Comparison of ENCODE assay signal across 19 mouse cellular contexts in the genomic region with DNA sequence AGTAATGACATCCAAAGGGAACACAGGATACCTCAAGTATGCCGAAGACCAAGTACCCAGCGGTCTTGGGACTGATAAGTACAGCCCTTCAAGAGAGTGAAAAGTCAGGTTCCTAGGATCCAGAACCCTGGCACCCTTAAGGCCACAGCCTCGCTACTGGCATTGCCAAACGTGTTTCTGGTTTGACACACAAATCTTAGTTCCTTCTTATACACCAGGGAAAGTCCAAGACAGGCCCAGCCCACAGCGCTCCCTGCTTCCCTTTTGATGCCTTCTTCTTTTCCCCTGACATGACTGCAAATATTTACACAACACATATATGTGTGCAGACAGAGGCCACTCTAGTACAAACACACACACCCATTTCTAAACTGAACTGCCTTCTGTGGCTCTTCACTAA.
DNase-seq lines count a peak whose midpoint lies in the region; ATAC-seq and TF ChIP-seq lines count a peak whose summit lies in the region.
"Had no signal": no experiment of that assay in that cellular context is flagged by ENCODE, and none has a peak within 500 bp of the region (broad histone marks: within the 10 kb centered on the region; RNA-seq: fewer than 3 reads in every experiment).

No protein-coding gene starts in this region.

- no peak overlapping the region for H3K4me3 ChIP-seq in bone marrow macrophage, adult 2 months (ENCODE audit: insufficient read depth, low read length)
- no peak overlapping the region for H3K4me3 ChIP-seq in lung, postnatal 0 days (ENCODE audit: low read depth, low read length)
- H3K4me3 ChIP-seq in stomach, embryonic 16.5 days (replicated peaks; ENCODE audit: low read length): no peak overlapping the region
- H3K4me3 ChIP-seq: embryonic facial prominence, embryonic 12.5 days; heart, adult 2 months; hindbrain, embryonic 13.5 days; neural tube, embryonic 12.5 days had no signal

- ATAC-seq in lung, postnatal 0 days: peak; percentile 58
- ATAC-seq in megakaryocyte, adult 5-6 weeks (ENCODE audit: poor library complexity, severe bottlenecking): peak; percentile 66
- ATAC-seq in stomach, embryonic 16.5 days (ENCODE audit: insufficient read depth, low FRiP score): no peak; the same call in 1 of the 2 replicates

- H3K4me1 ChIP-seq in bone marrow macrophage, adult 2 months (ENCODE audit: control insufficient read depth, insufficient read depth, low read length): peaks cover 64% of the 10 kb centered on the region
- no peaks in the 10 kb centered on the region for H3K4me1 ChIP-seq in lung, postnatal 0 days (ENCODE audit: insufficient read depth, low read depth, low read length)
- H3K4me1 ChIP-seq in stomach, embryonic 16.5 days (ENCODE audit: control insufficient read depth, insufficient read depth, low read length): peaks cover 5% of the 10 kb centered on the region; the same call in 1 of the 2 replicates
- H3K4me1 ChIP-seq: embryonic facial prominence, embryonic 12.5 days; hindbrain, embryonic 13.5 days; neural tube, embryonic 12.5 days had no signal

- H3K36me3 ChIP-seq in lung, postnatal 0 days (ENCODE audit: insufficient read depth, low read length): no peaks in the 10 kb centered on the region
- no peaks in the 10 kb centered on the region for H3K36me3 ChIP-seq in stomach, embryonic 16.5 days (ENCODE audit: control insufficient read depth, insufficient read depth, low read length)
- H3K36me3 ChIP-seq: embryonic facial prominence, embryonic 12.5 days; hindbrain, embryonic 13.5 days; neural tube, embryonic 12.5 days had no signal

- H3K27me3 ChIP-seq in lung, postnatal 0 days (replicated peaks; ENCODE audit: insufficient read depth, low read length): no peaks in the 10 kb centered on the region
- no peaks in the 10 kb centered on the region for H3K27me3 ChIP-seq in stomach, embryonic 16.5 days (ENCODE audit: control insufficient read depth, insufficient read depth, low read length)
- H3K27me3 ChIP-seq: embryonic facial prominence, embryonic 12.5 days; hindbrain, embryonic 13.5 days; neural tube, embryonic 12.5 days had no signal

- TF ChIP-seq CTCF in bone marrow macrophage, adult 2 months (IDR thresholded peaks at IDR 0.05; ENCODE audit: low read depth, low read length): no peak
- TF ChIP-seq CTCF in lung, postnatal 0 days (IDR thresholded peaks at IDR 0.05): peak; percentile 8; the same call in 1 of the 2 replicates

- no peak for TF ChIP-seq POLR2A in bone marrow macrophage, adult 2 months (IDR thresholded peaks at IDR 0.05; ENCODE audit: borderline replicate concordance, low read depth, low read length)

- DNase-seq in lung, postnatal 0 days (ENCODE audit: low spot score): peak; percentile 47
- DNase-seq in left cerebral cortex, postnatal 4 days: no peak
- DNase-seq in embryo, embryonic 10.5 days (ENCODE audit: low spot score): no peak
- no peak for DNase-seq in adrenal gland, postnatal 10 days
- DNase-seq: adrenal gland, adult 2 months; B cell, adult 2 months; cerebellum, adult 18-20 months; cerebellum, postnatal 14 days; gastrocnemius, postnatal 25 days; heart, adult 2 months; kidney, adult 11 months; right cerebral cortex, postnatal 4 days; thymus, postnatal 14 days had no signal

- no peak for TF ChIP-seq EP300 in lung, postnatal 0 days (IDR thresholded peaks at IDR 0.05)

- intact Hi-C loops in left cerebral cortex, postnatal 4 days (cut with DNase I): no loop called here

- 33% methylated on average over 5 of the region's 5 CpGs for WGBS in lung, postnatal 0 days
- 44% methylated on average over 5 of the region's 5 CpGs for WGBS in stomach, embryonic 16.5 days

- peak overlapping the region; percentile 96 for H3K27ac ChIP-seq in bone marrow macrophage, adult 2 months (ENCODE audit: insufficient read depth, low read depth, low read length)
- no peak overlapping the region for H3K27ac ChIP-seq in lung, postnatal 0 days (ENCODE audit: low read length)
- H3K27ac ChIP-seq in stomach, embryonic 16.5 days (ENCODE audit: low read length): peak overlapping the region; percentile 50; the same call in 1 of the 2 replicates
- H3K27ac ChIP-seq: embryonic facial prominence, embryonic 12.5 days; heart, adult 2 months; hindbrain, embryonic 13.5 days; neural tube, embryonic 12.5 days had no signal

- no peaks in the 10 kb centered on the region for H3K9me3 ChIP-seq in lung, postnatal 0 days (ENCODE audit: low read length)
- H3K9me3 ChIP-seq in stomach, embryonic 16.5 days (replicated peaks; ENCODE audit: control insufficient read depth, low read length): no peaks in the 10 kb centered on the region
- H3K9me3 ChIP-seq: embryonic facial prominence, embryonic 12.5 days; hindbrain, embryonic 13.5 days; neural tube, embryonic 12.5 days had no signal

- H3K9ac ChIP-seq in lung, postnatal 0 days (replicated peaks; ENCODE audit: low read depth): no peak overlapping the region
- H3K9ac ChIP-seq in stomach, embryonic 16.5 days (ENCODE audit: low read length): no peak overlapping the region
- H3K9ac ChIP-seq: embryonic facial prominence, embryonic 12.5 days; hindbrain, embryonic 13.5 days; neural tube, embryonic 12.5 days had no signal

- no peak overlapping the region for H3K4me2 ChIP-seq in lung, postnatal 0 days (replicated peaks; ENCODE audit: low read depth, low read length)
- H3K4me2 ChIP-seq in stomach, embryonic 16.5 days (ENCODE audit: low read depth, low read length): no peak overlapping the region
- H3K4me2 ChIP-seq: embryonic facial prominence, embryonic 12.5 days; hindbrain, embryonic 13.5 days; neural tube, embryonic 12.5 days had no signal
